Mouse (Mus musculus) brown adipose tissue, adult 24 weeks (tissue): Measurements from ENCODE around the gene Mylk2. TPM values are rescaled to one million over a fixed set of nuclear protein-coding genes. Genes with fewer than 3 reads are reported as not detected.

Experiments
- H3K27ac ChIP-seq: fragments of 200-500 bp; replicated peaks from 2 replicates; pipeline ENCODE4 v1.5.1; 2012; ENCODE audit warnings: low read depth, mild to moderate bottlenecking, low read length
- H3K4me1 ChIP-seq: fragments of 200-500 bp; 2 replicates; pipeline ENCODE4 v1.6.1; 2012; ENCODE audit warnings: low read length, mixed read lengths; ENCODE audit not compliant: control insufficient read depth, insufficient read depth, insufficient read length
- H3K4me3 ChIP-seq: fragments of 200-500 bp; 2 replicates; pipeline ENCODE4 v1.5.1; 2012; ENCODE audit warnings: low read depth, mild to moderate bottlenecking, low read length, moderate library complexity; ENCODE audit not compliant: insufficient read depth
- polyA plus RNA-seq: library from polyadenylated mRNA; stranded (reverse); fragments of >200 nt; gene quantifications from 2 replicates; pipeline ENCODE4 v1.2.4, GENCODE M21; 2012; ENCODE audit not compliant: missing spikeins, insufficient read depth, insufficient read length

Mylk2 gene
- polyA plus RNA-seq, 1 experiment = 4.3 TPM

DNA sequence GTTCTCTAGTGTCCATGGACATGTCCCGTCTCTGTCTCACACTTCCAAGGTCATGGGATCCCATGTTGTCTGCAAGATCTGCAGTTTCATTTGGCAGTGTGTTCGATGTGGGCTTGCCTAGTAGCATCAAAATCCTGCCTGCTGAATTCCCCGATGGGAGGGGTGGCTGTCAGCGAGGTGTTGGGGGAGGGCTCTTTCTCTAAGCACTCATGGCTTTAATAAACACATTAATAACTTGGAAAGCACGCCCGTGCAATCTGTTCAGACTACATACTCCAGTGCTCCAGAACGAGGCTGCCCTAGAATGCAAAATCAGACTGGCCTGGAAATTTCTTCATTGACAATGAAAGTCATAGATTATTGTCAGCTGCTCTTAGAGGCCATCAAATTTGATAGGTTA is 35.9 kb downstream of the Mylk2 start:
- Histone ChIP-seq H3K4me3 (no peak overlapping the region), H3K27ac (no peak overlapping the region), H3K4me1 (peaks cover 4% of the 10 kb centered on the region; the same call in 1 of the 2 replicates)

DNA sequence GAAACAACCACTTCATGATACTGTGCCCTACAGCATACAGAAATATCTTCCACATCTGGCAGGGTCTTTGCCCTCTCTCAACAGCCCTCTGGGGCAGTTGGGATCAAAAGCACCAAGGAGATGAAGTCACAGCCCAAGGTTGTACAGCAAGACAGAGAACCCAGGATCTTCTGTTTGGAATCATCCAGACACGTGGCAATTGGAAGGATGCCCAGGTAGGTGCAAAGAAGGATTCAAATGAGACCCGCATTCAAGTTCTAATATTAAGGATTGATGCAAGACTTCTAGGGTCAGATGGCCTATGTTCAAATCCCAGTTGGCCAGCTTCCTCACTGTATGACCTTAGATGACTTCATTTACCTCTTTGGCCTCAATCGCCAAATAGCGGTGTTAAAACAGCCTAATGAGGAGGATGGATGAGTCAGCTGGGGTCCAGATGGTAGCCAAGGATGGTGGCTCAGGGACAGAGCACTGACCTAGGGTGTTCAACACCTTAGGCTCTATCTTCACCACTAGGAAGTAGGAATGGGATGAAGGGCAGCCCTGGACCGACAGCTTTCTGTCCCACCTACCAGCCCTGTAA is 37.4 kb downstream of the Mylk2 start:
- peaks cover 4% of the 10 kb centered on the region; the same call in 1 of the 2 replicates for H3K4me1 ChIP-seq
- no peak overlapping the region for H3K4me3 ChIP-seq
- no peak overlapping the region for H3K27ac ChIP-seq

DNA sequence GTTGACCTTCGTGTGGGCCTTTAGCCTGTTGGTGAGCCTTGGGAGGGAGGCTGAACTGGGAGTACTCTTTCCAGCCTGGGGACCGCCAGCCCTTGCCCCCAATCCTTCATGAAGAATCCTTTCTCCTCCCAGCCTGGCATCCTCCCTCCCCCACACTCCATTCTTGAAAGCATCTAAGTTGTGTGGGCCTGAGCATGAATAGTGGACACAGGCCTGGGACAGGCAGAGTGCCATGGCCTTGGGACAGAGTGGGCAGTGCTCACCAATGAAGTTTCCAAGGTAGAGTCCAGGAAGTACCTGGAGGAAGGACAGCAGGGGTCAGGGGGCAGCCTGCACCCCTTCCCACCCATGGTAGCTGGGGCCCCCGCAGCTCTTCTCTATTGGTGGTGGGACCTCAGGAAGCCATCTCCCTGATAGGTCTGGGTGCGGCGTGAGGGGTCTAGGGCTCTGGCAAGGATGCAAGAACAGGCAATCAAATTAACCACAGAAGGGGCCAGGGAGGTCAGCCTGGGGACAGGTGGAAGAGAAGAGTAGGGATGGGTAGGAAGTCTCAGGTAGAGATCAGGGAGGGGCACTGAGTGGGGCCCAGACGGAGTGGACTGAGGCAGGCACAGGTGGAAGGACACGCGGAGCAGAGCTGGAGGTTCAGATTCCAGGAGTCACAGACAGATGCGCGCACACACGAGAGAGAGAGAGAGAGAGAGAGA is 39.4 kb downstream of the Mylk2 start:
- H3K4me1 ChIP-seq = peaks cover 4% of the 10 kb centered on the region; the same call in 1 of the 2 replicates
- H3K4me3 ChIP-seq = no peak overlapping the region
- no peak overlapping the region for H3K27ac ChIP-seq

DNA sequence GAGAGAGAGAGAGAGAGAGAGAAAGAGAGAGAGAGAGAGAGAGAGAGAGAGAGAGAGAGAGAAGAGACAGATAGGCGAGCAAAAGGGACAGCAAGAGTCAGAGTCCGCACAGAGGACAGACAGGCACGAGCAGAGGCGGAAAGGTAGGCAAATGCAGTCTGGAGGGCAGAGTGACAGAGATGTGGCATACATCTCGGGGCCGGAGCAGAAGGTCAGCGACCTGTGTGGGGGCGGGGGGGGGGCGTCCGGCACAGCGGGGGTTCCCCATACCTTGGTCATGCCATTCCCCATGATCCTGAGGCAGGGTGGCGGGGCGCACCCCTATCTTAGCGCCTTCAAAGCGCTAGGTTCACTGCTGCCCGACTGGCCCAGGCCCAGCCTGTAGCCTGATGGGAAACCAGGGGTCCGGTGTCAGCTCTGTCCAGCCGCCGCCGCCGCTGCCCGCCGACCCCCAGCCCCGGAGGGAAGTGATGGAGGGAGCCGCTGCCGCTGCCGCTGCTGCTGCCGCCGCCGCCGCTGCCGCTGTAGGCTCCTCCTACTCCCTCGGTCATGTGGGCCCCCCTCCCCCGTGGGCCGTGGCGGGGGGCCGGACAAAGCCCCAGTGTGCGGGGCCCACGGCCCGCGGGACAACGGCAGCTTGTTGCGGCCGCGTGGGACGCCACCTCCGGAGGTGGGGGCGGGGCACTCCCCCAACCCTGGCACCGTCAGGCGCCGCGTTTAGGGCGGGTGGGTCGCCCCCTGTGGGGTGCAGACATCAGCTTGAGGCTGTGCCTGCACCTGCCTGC is 40.1 kb downstream of the Mylk2 start, which contains the start of gene Dusp15:
Gene Dusp15, minus strand, starts transcription at position 634 of the 785 bp plus-strand sequence.
- H3K27ac ChIP-seq = no peak within 1 kb of the TSS
- H3K4me3 ChIP-seq = peak within 1 kb of the TSS; percentile 47
- H3K4me1 ChIP-seq = peaks cover 4% of the 10 kb centered on the region; the same call in 1 of the 2 replicates

DNA sequence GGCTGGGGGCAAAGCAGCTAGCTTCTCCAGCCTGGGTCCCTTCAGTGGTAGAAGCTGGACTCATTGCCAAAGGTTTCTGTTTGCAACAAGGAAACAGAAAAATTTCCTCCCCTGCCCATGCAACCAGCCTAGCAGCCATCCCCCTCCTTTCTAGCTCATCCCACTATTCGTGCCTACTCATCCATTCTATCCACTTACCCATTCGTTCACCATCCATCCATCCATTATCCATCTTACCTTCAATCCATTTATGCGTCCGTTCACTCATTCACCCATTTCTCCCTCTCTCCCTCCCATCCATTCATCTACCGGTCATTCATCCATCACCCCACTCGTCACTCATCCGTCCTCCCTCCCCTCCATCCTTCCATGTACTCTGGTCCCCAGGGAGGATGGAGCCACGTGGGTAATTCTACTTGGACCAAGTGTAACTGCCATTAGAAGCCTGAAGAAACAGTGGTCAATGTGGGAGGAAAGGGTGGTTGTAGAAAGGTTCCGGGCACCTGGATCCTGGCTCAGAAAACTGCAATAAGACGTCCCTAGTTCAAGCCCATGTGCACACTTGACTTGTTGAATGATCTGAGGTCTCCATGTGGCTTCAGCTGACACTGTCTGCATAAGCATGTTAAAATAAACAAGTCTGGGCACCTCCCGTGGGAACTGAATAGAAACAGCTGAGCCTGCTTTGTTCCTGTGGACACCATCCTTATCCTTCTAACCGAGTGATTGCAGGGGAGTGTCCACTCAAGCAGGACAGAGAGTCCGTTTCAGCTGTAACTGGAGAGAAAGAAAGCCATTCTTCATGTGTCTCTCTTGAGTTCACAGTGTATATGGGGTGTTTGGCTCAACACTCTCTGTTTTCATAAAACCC is 40.9 kb downstream of the Mylk2 start:
- Histone ChIP-seq H3K4me3 (peak overlapping the region; percentile 47), H3K4me1 (peaks cover 4% of the 10 kb centered on the region; the same call in 1 of the 2 replicates), H3K27ac (no peak overlapping the region)

DNA sequence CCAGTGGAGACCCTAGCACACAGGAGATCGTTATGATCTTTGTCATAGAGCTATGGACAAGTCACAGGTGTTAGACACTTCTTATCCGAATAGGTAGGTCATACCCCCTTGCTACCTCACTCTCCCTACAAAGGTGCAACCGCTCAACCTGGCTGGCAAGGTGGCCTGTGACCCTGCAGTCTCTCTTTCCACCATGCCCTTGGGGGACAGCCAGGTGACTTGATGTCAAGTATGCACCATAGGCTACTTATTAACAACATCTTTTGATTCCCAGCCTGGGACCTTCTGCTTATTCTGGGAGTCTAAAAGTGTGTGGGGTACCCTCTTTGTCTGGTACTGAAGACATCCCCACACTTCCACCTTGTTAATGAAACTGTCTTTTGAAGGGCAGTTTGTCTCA is 47.0 kb downstream of the Mylk2 start:
- Histone ChIP-seq H3K27ac (no peak overlapping the region), H3K4me1 (no peaks in the 10 kb centered on the region), H3K4me3 (no peak overlapping the region)

DNA sequence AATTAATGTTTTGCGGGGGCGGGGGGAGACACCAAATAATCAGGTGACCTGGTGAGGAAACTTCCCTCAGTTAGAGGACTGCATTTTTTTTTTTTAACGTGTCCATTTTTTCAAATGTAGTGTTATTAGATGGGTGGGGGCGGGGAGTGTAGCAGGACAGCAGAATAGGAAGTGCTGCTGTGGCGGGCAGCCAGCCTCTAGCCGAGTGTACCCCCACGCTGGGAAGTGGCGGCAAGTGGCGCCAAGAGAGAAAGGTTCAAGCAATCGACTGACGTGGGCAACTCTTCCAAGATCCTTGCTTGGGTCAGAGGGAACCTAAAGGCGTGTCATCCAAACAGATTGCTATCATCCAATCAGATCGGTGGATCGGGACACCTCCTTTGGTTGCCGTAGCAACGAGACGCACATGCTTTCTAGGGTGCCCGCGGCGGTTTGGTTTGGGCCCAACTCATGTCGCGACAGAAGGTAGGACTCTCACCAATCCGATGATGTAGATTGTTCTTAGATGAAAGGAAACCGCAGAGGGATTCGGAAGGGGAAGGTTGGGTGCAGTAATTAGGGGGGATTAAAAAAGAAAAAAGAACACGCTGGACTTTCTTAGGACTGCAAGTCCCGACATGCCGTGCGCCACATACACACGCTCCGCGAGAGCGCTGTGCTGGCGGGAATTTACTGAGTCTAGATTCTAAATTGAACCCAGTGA is 51.1 kb downstream of the Mylk2 start, which contains the start of gene Ttll9:
Gene Ttll9, plus strand, starts transcription at position 395 of the 703 bp plus-strand sequence.
- Histone ChIP-seq H3K27ac (no peak within 1 kb of the TSS), H3K4me1 (no peaks in the 10 kb centered on the region), H3K4me3 (peak within 1 kb of the TSS; percentile 61)

DNA sequence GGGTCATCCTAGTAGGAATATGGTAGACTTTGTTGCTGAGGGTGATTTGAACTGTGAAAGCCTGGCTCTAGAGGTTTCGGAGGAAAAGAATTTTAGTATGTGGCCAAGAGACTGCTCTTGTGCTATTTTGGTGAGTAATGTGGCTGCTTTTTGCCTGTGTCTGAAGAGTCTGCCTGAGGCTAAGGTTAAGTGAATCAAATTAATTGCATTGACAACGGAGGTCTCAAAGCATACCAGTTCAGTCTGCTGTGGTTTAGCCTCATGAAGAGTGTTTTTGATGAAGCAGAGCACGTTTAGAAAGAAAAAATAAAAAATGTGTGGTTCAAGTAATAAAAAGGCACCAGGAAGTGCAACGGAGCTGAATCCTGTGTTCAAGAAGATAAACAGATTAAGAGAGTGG is 54.4 kb downstream of the Mylk2 start:
- no peak overlapping the region for H3K27ac ChIP-seq
- H3K4me1 ChIP-seq = no peaks in the 10 kb centered on the region
- H3K4me3 ChIP-seq = no peak overlapping the region

Other genes starting within 250 kb of the Mylk2 start
- gene H13, start 241.9 kb upstream of the Mylk2 start, polyA plus RNA-seq = 54.9 and 59.2 TPM in 2 replicates
- 42.0 and 42.5 TPM in 2 replicates for gene Mcts2, start 224.3 kb upstream of the Mylk2 start, polyA plus RNA-seq
- 48.0 and 59.8 TPM in 2 replicates for gene Id1, start 175.1 kb upstream of the Mylk2 start, polyA plus RNA-seq
- 6.3 and 8.7 TPM in 2 replicates for gene Cox4i2, start 157.2 kb upstream of the Mylk2 start, polyA plus RNA-seq
- gene Bcl2l1, start 79.6 kb upstream of the Mylk2 start, polyA plus RNA-seq = 22.5 and 23.5 TPM in 2 replicates
- not detected in 2 replicates for gene Tpx2, start 63.4 kb upstream of the Mylk2 start, polyA plus RNA-seq
- gene Foxs1, start 21.9 kb downstream of the Mylk2 start, polyA plus RNA-seq = 1.1 and 2.6 TPM in 2 replicates
- not detected in 2 replicates for gene Dusp15, start 40.3 kb downstream of the Mylk2 start, polyA plus RNA-seq
- not detected in 2 replicates for gene Ttll9, start 51.1 kb downstream of the Mylk2 start, polyA plus RNA-seq
- gene Pdrg1, start 104.1 kb downstream of the Mylk2 start, polyA plus RNA-seq = 77.4 and 100 TPM in 2 replicates
- gene Xkr7, start 120.5 kb downstream of the Mylk2 start, polyA plus RNA-seq = not detected in 2 replicates
- gene Ccm2l, start 154.6 kb downstream of the Mylk2 start, polyA plus RNA-seq = 4.0 and 4.5 TPM in 2 replicates
- 1.1 and 1.7 TPM in 2 replicates for gene Hck, start 197.1 kb downstream of the Mylk2 start, polyA plus RNA-seq
- gene Tm9sf4, start 250.0 kb downstream of the Mylk2 start, polyA plus RNA-seq = 28.8 and 36.9 TPM in 2 replicates